Comparison of ENCODE assay signal across 7 mouse cellular contexts in genomic region chr8:76899411-76900154, GRCm38 (mm10). TPM values are rescaled to one million over a fixed set of nuclear protein-coding genes. Genes with fewer than 3 reads are reported as not detected.
DNase-seq lines count a peak whose midpoint lies in the region; ATAC-seq and TF ChIP-seq lines count a peak whose summit lies in the region.

Gene Nr3c2, plus strand, starts transcription at chr8:76899442.

- intact Hi-C loops in heart, postnatal 36 days (cut with DNase I): loop anchor here (2.0 to 5.0 kb wide), 5 partner anchors 148 to 832 kb away; no protein-coding TSS in a partner anchor

- ATAC-seq in forebrain, postnatal 0 days: peak; percentile 23

- peaks cover 9% of the 10 kb centered on the region for H3K27me3 ChIP-seq in forebrain, postnatal 0 days (ENCODE audit: insufficient read depth, low read length)

- peak within 1 kb of the TSS; percentile 99 for H3K4me3 ChIP-seq in brown adipose tissue, adult 24 weeks (ENCODE audit: insufficient read depth, low read depth, low read length)
- peak within 1 kb of the TSS; percentile 64 for H3K4me3 ChIP-seq in forebrain, postnatal 0 days (ENCODE audit: low read depth, low read length)

- WGBS in forebrain, postnatal 0 days: under 1% methylated on average over 46 of the region's 47 CpGs

- H3K36me3 ChIP-seq in forebrain, postnatal 0 days (ENCODE audit: insufficient read depth): no peaks in the 10 kb centered on the region

- peak; percentile 66 for DNase-seq in Muller cell, postnatal 12 days (ENCODE audit: inconsistent ontology term)
- DNase-seq in forebrain, postnatal 0 days: peak; percentile 56
- no peak for DNase-seq in heart, postnatal 36 days
- DNase-seq in layer of hippocampus, postnatal 14 days (ENCODE audit: low spot score in 2 of 2): peak; percentile 60 to 74
- DNase-seq in lung, postnatal 25 days (ENCODE audit: low spot score): peak; percentile 28
- DNase-seq in right cerebral cortex, adult 18-20 months: peak; percentile 62

- peak within 1 kb of the TSS; percentile 77 for H3K27ac ChIP-seq in brown adipose tissue, adult 24 weeks (replicated peaks; ENCODE audit: low read depth, low read length)
- peak within 1 kb of the TSS; percentile 29; the same call in 1 of the 2 replicates for H3K27ac ChIP-seq in forebrain, postnatal 0 days (ENCODE audit: low read depth, low read length)

- H3K9me3 ChIP-seq in forebrain, postnatal 0 days (ENCODE audit: low read length): no peaks in the 10 kb centered on the region

- TF ChIP-seq CTCF in forebrain, postnatal 0 days (IDR thresholded peaks at IDR 0.05; ENCODE audit: low read depth): peak; percentile 45

- peak within 1 kb of the TSS; percentile 59 for H3K9ac ChIP-seq in forebrain, postnatal 0 days

- H3K4me2 ChIP-seq in forebrain, postnatal 0 days (ENCODE audit: low read depth): peak within 1 kb of the TSS; percentile 100

- H3K4me1 ChIP-seq in brown adipose tissue, adult 24 weeks (ENCODE audit: control insufficient read depth, insufficient read depth, insufficient read length, low read length): no peaks in the 10 kb centered on the region
- H3K4me1 ChIP-seq in forebrain, postnatal 0 days (ENCODE audit: insufficient read depth): 0 out of 2 replicates have a peak, but pooled peaks cover 3% of the 10 kb centered on the region

RNA-seq across cellular contexts. Expression of gene Nr3c2, which starts in this region (rescaled TPM):
- 5.5 and 7.4 TPM in 2 replicates for polyA plus RNA-seq in brown adipose tissue, adult 24 weeks (2012; ENCODE audit: insufficient read depth, insufficient read length, missing spikeins)
- 8.0 and 13.4 TPM in 2 replicates for total RNA-seq in forebrain, postnatal 0 days (2014; rRNA removed)
- polyA plus RNA-seq in forebrain, postnatal 0 days (2015; fragmentation: Nextera tagmentation; extraction: Ambion mirVana): 6.4 and 10.4 TPM in 2 replicates
- total RNA-seq in heart, postnatal 36 days (2021): 10 to 100 TPM; 16.1 to 35.4 TPM
- 100 to 1,000 TPM; 129 to 136 TPM for total RNA-seq in layer of hippocampus, postnatal 14 days (2021)

Comparison
In these comparisons a context has a peak if more than half of its experiments do, and no peak if none do; other contexts are left out.
1. DNase-seq: peak in Muller cell, postnatal 12 days (single experiment), forebrain, postnatal 0 days (single experiment), layer of hippocampus, postnatal 14 days (2 of 2), lung, postnatal 25 days (single experiment) and right cerebral cortex, adult 18-20 months (single experiment); none in heart, postnatal 36 days (0 of 2).